Comparison of ENCODE assay signal across 8 mouse cellular contexts in genomic region chr8:92761959-92762600, GRCm38 (mm10).
DNase-seq lines count a peak whose midpoint lies in the region; ATAC-seq and TF ChIP-seq lines count a peak whose summit lies in the region.

No protein-coding gene starts in this region.

- H3K4me3 ChIP-seq in heart, embryonic 13.5 days: peak overlapping the region; percentile 35
- no peak overlapping the region for H3K4me3 ChIP-seq in embryonic facial prominence, embryonic 11.5 days (ENCODE audit: low read depth, low read length)
- no peak overlapping the region for H3K4me3 ChIP-seq in kidney, adult 2 months (ENCODE audit: insufficient read depth, low read depth, low read length)
- H3K4me3 ChIP-seq in midbrain, embryonic 15.5 days: no peak overlapping the region

- no peaks in the 10 kb centered on the region for H3K36me3 ChIP-seq in heart, embryonic 13.5 days
- H3K36me3 ChIP-seq in embryonic facial prominence, embryonic 11.5 days (replicated peaks; ENCODE audit: control insufficient read depth, insufficient read depth, low read depth, low read length): no peaks in the 10 kb centered on the region
- H3K36me3 ChIP-seq in kidney, adult 2 months (ENCODE audit: control insufficient read depth, insufficient read depth, low read length): no peaks in the 10 kb centered on the region
- H3K36me3 ChIP-seq in midbrain, embryonic 15.5 days (replicated peaks): no peaks in the 10 kb centered on the region

- WGBS in heart, embryonic 13.5 days: 13% methylated on average over 18 of the region's 18 CpGs
- 16% methylated on average over 18 of the region's 18 CpGs for WGBS in embryonic facial prominence, embryonic 11.5 days
- WGBS in kidney, adult 2 months: 10% methylated on average over 18 of the region's 18 CpGs
- 24% methylated on average over 18 of the region's 18 CpGs for WGBS in midbrain, embryonic 15.5 days

- H3K4me1 ChIP-seq in heart, embryonic 13.5 days: peaks cover 10% of the 10 kb centered on the region; the same call in 1 of the 2 replicates
- no peaks in the 10 kb centered on the region for H3K4me1 ChIP-seq in embryonic facial prominence, embryonic 11.5 days (ENCODE audit: control insufficient read depth, insufficient read depth, low read length)
- H3K4me1 ChIP-seq in kidney, adult 2 months (ENCODE audit: control insufficient read depth, insufficient read depth, low read length): no peaks in the 10 kb centered on the region
- peaks cover 11% of the 10 kb centered on the region for H3K4me1 ChIP-seq in midbrain, embryonic 15.5 days

- 0 out of 2 replicates have a peak, but pooled peaks cover 5% of the 10 kb centered on the region for H3K9me3 ChIP-seq in heart, embryonic 13.5 days
- no peaks in the 10 kb centered on the region for H3K9me3 ChIP-seq in embryonic facial prominence, embryonic 11.5 days (replicated peaks; ENCODE audit: control insufficient read depth, low read length)
- no peaks in the 10 kb centered on the region for H3K9me3 ChIP-seq in midbrain, embryonic 15.5 days

- no peak for TF ChIP-seq POLR2A in kidney, adult 2 months (IDR thresholded peaks at IDR 0.05; ENCODE audit: low read depth, low read length)

- H3K4me2 ChIP-seq in heart, embryonic 13.5 days: peak overlapping the region; percentile 61
- no peak overlapping the region for H3K4me2 ChIP-seq in embryonic facial prominence, embryonic 11.5 days (ENCODE audit: low read depth, low read length)
- H3K4me2 ChIP-seq in midbrain, embryonic 15.5 days: peak overlapping the region; percentile 7

- no peak overlapping the region for H3K27ac ChIP-seq in heart, embryonic 13.5 days (replicated peaks)
- H3K27ac ChIP-seq in embryonic facial prominence, embryonic 11.5 days (replicated peaks; ENCODE audit: low read depth, low read length): no peak overlapping the region
- H3K27ac ChIP-seq in kidney, adult 2 months (ENCODE audit: insufficient read depth, low read depth, low read length): no peak overlapping the region
- H3K27ac ChIP-seq in midbrain, embryonic 15.5 days: 0 out of 2 replicates have a peak overlapping the region, but pooled peaks have one; percentile 34

- H3K27me3 ChIP-seq in heart, embryonic 13.5 days (replicated peaks): no peaks in the 10 kb centered on the region; the same call in 1 of the 2 replicates
- H3K27me3 ChIP-seq in embryonic facial prominence, embryonic 11.5 days (ENCODE audit: control insufficient read depth, insufficient read depth, low read length): no peaks in the 10 kb centered on the region
- H3K27me3 ChIP-seq in kidney, adult 2 months (replicated peaks; ENCODE audit: control insufficient read depth, insufficient read depth, low read length): no peaks in the 10 kb centered on the region
- no peaks in the 10 kb centered on the region for H3K27me3 ChIP-seq in midbrain, embryonic 15.5 days (replicated peaks)

- H3K9ac ChIP-seq in heart, embryonic 13.5 days: peak overlapping the region; percentile 33; the same call in 1 of the 2 replicates
- no peak overlapping the region for H3K9ac ChIP-seq in embryonic facial prominence, embryonic 11.5 days (replicated peaks; ENCODE audit: low read length)
- no peak overlapping the region for H3K9ac ChIP-seq in midbrain, embryonic 15.5 days

- no peak for TF ChIP-seq CTCF in kidney, adult 2 months (conservative IDR thresholded peaks at IDR 0.05; ENCODE audit: insufficient read depth, insufficient read length, low read depth, low read length)

- no peak for DNase-seq in heart, adult 8-10 months (ENCODE audit: low spot score)
- DNase-seq in embryonic facial prominence, embryonic 11.5 days (ENCODE audit: low spot score): peak; percentile 49
- peak; percentile 7 for DNase-seq in kidney, adult 2 months
- DNase-seq in gastrocnemius, postnatal 10 days: no peak
- DNase-seq in cerebellum, postnatal 36 days: no peak
- DNase-seq in adrenal gland, postnatal 36 days: no peak

- no peak for ATAC-seq in heart, embryonic 13.5 days (ENCODE audit: extremely low read depth, insufficient number of reproducible peaks, low FRiP score, low TSS enrichment)
- ATAC-seq in embryonic facial prominence, embryonic 11.5 days (replicated peaks; ENCODE audit: insufficient number of reproducible peaks, low FRiP score, low TSS enrichment, low read depth): no peak
- ATAC-seq in midbrain, embryonic 15.5 days (replicated peaks): peak; percentile 33; the same call in 1 of the 2 replicates

Comparison
In these comparisons a context has a peak if more than half of its experiments do, and no peak if none do; other contexts are left out.
1. DNase-seq: peak in embryonic facial prominence, embryonic 11.5 days (single experiment) and kidney, adult 2 months (single experiment); none in heart, adult 8-10 months (single experiment), gastrocnemius, postnatal 10 days (single experiment), cerebellum, postnatal 36 days (0 of 2) and adrenal gland, postnatal 36 days (0 of 2).